Mouse (Mus musculus): Measurements from ENCODE around the gene Camp. TPM values are rescaled to one million over a fixed set of nuclear protein-coding genes. Genes with fewer than 3 reads are reported as not detected.
"Not testable (repeated sequence)": the region's sequence is repeated elsewhere in the genome, so short reads cannot be mapped to it uniquely, and the experiment has no call there.

Gene Camp
- polyA plus RNA-seq, 1 experiment from 2014 or later: 1.1 TPM

- 9% methylated on average over 6 of the region's 6 CpGs for WGBS
Observed at GRCm38 (mm10) chr9:109833088-109833412, 16.4 kb downstream of the Camp start.

GRCm38 (mm10) chr9:109832391-109833087 is 16.9 kb downstream of the Camp start, which contains the start of gene Nme6:
Gene Nme6 (plus strand): TSS chr9:109832749.
- Histone ChIP-seq H3K9me3 (replicated peaks) (no peaks in the 10 kb centered on the region), H3K4me1 (replicated peaks) (peaks cover 7% of the 10 kb centered on the region), H3K9ac (peak within 1 kb of the TSS; percentile 75), H3K36me3 (peaks cover 27% of the 10 kb centered on the region), H3K27me3 (replicated peaks) (no peaks in the 10 kb centered on the region), H3K4me3 (peak within 1 kb of the TSS; percentile 52), H3K4me2 (peak within 1 kb of the TSS; percentile 91), H3K27ac (ENCODE audit: poor library complexity, severe bottlenecking) (peak within 1 kb of the TSS; percentile 13; the same call in 1 of the 2 replicates)
- under 1% methylated on average over 32 of the region's 32 CpGs for WGBS
- ATAC-seq (ENCODE audit: insufficient number of reproducible peaks, low FRiP score): peak; percentile 95

More at GRCm38 (mm10) chr9:109833088-109833412, 16.4 kb downstream of the Camp start:
- Histone ChIP-seq H3K9ac (peak overlapping the region; percentile 75), H3K4me1 (replicated peaks) (peaks cover 7% of the 10 kb centered on the region), H3K9me3 (replicated peaks) (no peaks in the 10 kb centered on the region), H3K36me3 (peaks cover 32% of the 10 kb centered on the region), H3K4me2 (peak overlapping the region; percentile 91), H3K27me3 (replicated peaks) (no peaks in the 10 kb centered on the region), H3K4me3 (peak overlapping the region; percentile 52), H3K27ac (ENCODE audit: poor library complexity, severe bottlenecking) (no peak overlapping the region)
- ATAC-seq (ENCODE audit: insufficient number of reproducible peaks, low FRiP score): peak; percentile 60

- no peak overlapping the region for H3K4me2 ChIP-seq
- peaks cover 10% of the 10 kb centered on the region for H3K36me3 ChIP-seq
- no peak for ATAC-seq (ENCODE audit: insufficient number of reproducible peaks, low FRiP score)
- H3K27me3 ChIP-seq (replicated peaks): no peaks in the 10 kb centered on the region
- peaks cover 3% of the 10 kb centered on the region; the same call in 1 of the 2 replicates for H3K4me1 ChIP-seq (replicated peaks)
- H3K9me3 ChIP-seq (replicated peaks): no peaks in the 10 kb centered on the region
- H3K9ac ChIP-seq: no peak overlapping the region
- WGBS: 47% methylated on average over 5 of the region's 5 CpGs
- H3K4me3 ChIP-seq: no peak overlapping the region
- no peak overlapping the region for H3K27ac ChIP-seq (ENCODE audit: poor library complexity, severe bottlenecking)
Observed at GRCm38 (mm10) chr9:109826181-109826580, 23.2 kb downstream of the Camp start.

GRCm38 (mm10) chr9:109825739-109826138 is 23.7 kb downstream of the Camp start:
- H3K27ac ChIP-seq (ENCODE audit: poor library complexity, severe bottlenecking): no peak overlapping the region
- WGBS: 40% methylated on average over 4 of the region's 4 CpGs

GRCm38 (mm10) chr9:109816341-109816740 is 33.1 kb downstream of the Camp start:
- Histone ChIP-seq H3K4me2 (no peak overlapping the region), H3K4me3 (no peak overlapping the region), H3K27me3 (replicated peaks) (no peaks in the 10 kb centered on the region), H3K9ac (no peak overlapping the region), H3K4me1 (replicated peaks) (peaks cover 9% of the 10 kb centered on the region), H3K9me3 (replicated peaks) (no peaks in the 10 kb centered on the region), H3K36me3 (no peaks in the 10 kb centered on the region), H3K27ac (ENCODE audit: poor library complexity, severe bottlenecking) (no peak overlapping the region)
- no peak for ATAC-seq (ENCODE audit: insufficient number of reproducible peaks, low FRiP score)
- WGBS: 32% methylated on average over 6 of the region's 6 CpGs

More at GRCm38 (mm10) chr9:109825739-109826138, 23.7 kb downstream of the Camp start:
- H3K4me1 ChIP-seq (replicated peaks): peaks cover 3% of the 10 kb centered on the region; the same call in 1 of the 2 replicates
- peaks cover 10% of the 10 kb centered on the region for H3K36me3 ChIP-seq
- H3K27me3 ChIP-seq (replicated peaks): no peaks in the 10 kb centered on the region
- H3K4me3 ChIP-seq: no peak overlapping the region
- no peak overlapping the region for H3K9ac ChIP-seq
- H3K4me2 ChIP-seq: no peak overlapping the region
- no peaks in the 10 kb centered on the region for H3K9me3 ChIP-seq (replicated peaks)
- no peak for ATAC-seq (ENCODE audit: insufficient number of reproducible peaks, low FRiP score)

GRCm38 (mm10) chr9:109813424-109813823 is 36.0 kb downstream of the Camp start:
- peak overlapping the region; percentile 31; the same call in 1 of the 2 replicates for H3K4me2 ChIP-seq
- H3K36me3 ChIP-seq: no peaks in the 10 kb centered on the region
- H3K27me3 ChIP-seq (replicated peaks): no peaks in the 10 kb centered on the region
- no peak overlapping the region for H3K4me3 ChIP-seq
- 36% methylated on average over 7 of the region's 7 CpGs for WGBS
- peaks cover 9% of the 10 kb centered on the region for H3K4me1 ChIP-seq (replicated peaks)
- peak; percentile 61; the same call in 1 of the 2 replicates for ATAC-seq (ENCODE audit: insufficient number of reproducible peaks, low FRiP score)
- H3K9me3 ChIP-seq (replicated peaks): no peaks in the 10 kb centered on the region
- H3K9ac ChIP-seq: no peak overlapping the region
- peak overlapping the region; percentile 47; the same call in 1 of the 2 replicates for H3K27ac ChIP-seq (ENCODE audit: poor library complexity, severe bottlenecking)

GRCm38 (mm10) chr9:109811980-109812379 is 37.4 kb downstream of the Camp start, which contains the start of gene Spink8:
Gene Spink8 (plus strand): TSS chr9:109812280.
- Histone ChIP-seq H3K4me1 (replicated peaks) (peaks cover 9% of the 10 kb centered on the region), H3K27ac (ENCODE audit: poor library complexity, severe bottlenecking) (no peak within 1 kb of the TSS), H3K9me3 (replicated peaks) (no peaks in the 10 kb centered on the region), H3K27me3 (replicated peaks) (no peaks in the 10 kb centered on the region), H3K4me3 (no peak within 1 kb of the TSS), H3K4me2 (no peak within 1 kb of the TSS), H3K36me3 (no peaks in the 10 kb centered on the region), H3K9ac (no peak within 1 kb of the TSS)
- 60% methylated on average over 1 of the region's 1 CpGs for WGBS
- ATAC-seq (ENCODE audit: insufficient number of reproducible peaks, low FRiP score): no peak

GRCm38 (mm10) chr9:109807898-109808297 is 41.5 kb downstream of the Camp start:
- H3K27me3 ChIP-seq (replicated peaks): no peaks in the 10 kb centered on the region
- no peaks in the 10 kb centered on the region for H3K36me3 ChIP-seq
- H3K27ac ChIP-seq (ENCODE audit: poor library complexity, severe bottlenecking): no peak overlapping the region
- no peak for ATAC-seq (ENCODE audit: insufficient number of reproducible peaks, low FRiP score)
- no peak overlapping the region for H3K9ac ChIP-seq
- WGBS: 44% methylated on average over 3 of the region's 3 CpGs
- H3K9me3 ChIP-seq (replicated peaks): no peaks in the 10 kb centered on the region
- H3K4me3 ChIP-seq: no peak overlapping the region
- no peak overlapping the region for H3K4me2 ChIP-seq
- no peaks in the 10 kb centered on the region; the same call in 1 of the 2 replicates for H3K4me1 ChIP-seq (replicated peaks)

GRCm38 (mm10) chr9:109806695-109807293 is 42.6 kb downstream of the Camp start:
- Histone ChIP-seq H3K36me3 (no peaks in the 10 kb centered on the region), H3K4me1 (replicated peaks) (no peaks in the 10 kb centered on the region), H3K4me3 (no peak overlapping the region), H3K9me3 (replicated peaks) (no peaks in the 10 kb centered on the region), H3K4me2 (no peak overlapping the region), H3K9ac (no peak overlapping the region), H3K27ac (ENCODE audit: poor library complexity, severe bottlenecking) (no peak overlapping the region), H3K27me3 (replicated peaks) (no peaks in the 10 kb centered on the region)
- WGBS: 77% methylated on average over 2 of the region's 2 CpGs
- no peak for ATAC-seq (ENCODE audit: insufficient number of reproducible peaks, low FRiP score)

GRCm38 (mm10) chr9:109806260-109806659 is 43.2 kb downstream of the Camp start:
- H3K9me3 ChIP-seq (replicated peaks): no peaks in the 10 kb centered on the region
- no peak overlapping the region for H3K4me3 ChIP-seq
- H3K4me1 ChIP-seq (replicated peaks): no peaks in the 10 kb centered on the region
- no peak overlapping the region for H3K27ac ChIP-seq (ENCODE audit: poor library complexity, severe bottlenecking)
- H3K36me3 ChIP-seq: no peaks in the 10 kb centered on the region
- no peak overlapping the region for H3K4me2 ChIP-seq
- no peak for ATAC-seq (ENCODE audit: insufficient number of reproducible peaks, low FRiP score)
- no peak overlapping the region for H3K9ac ChIP-seq
- H3K27me3 ChIP-seq (replicated peaks): no peaks in the 10 kb centered on the region
- 43% methylated on average over 1 of the region's 1 CpGs for WGBS

GRCm38 (mm10) chr9:109805596-109805995 is 43.8 kb downstream of the Camp start:
- H3K9me3 ChIP-seq (replicated peaks); H3K4me2 ChIP-seq; H3K9ac ChIP-seq; ATAC-seq (ENCODE audit: insufficient number of reproducible peaks, low FRiP score); H3K27me3 ChIP-seq (replicated peaks); H3K4me1 ChIP-seq (replicated peaks); H3K27ac ChIP-seq (ENCODE audit: poor library complexity, severe bottlenecking); H3K36me3 ChIP-seq; H3K4me3 ChIP-seq: not testable (repeated sequence)
- WGBS: 84% methylated on average over 2 of the region's 2 CpGs

Measured in heart, embryonic 12.5 days (tissue).